Comparison of ENCODE assay signal across 11 mouse cellular contexts in genomic region chr11:116850085-116850484, GRCm38 (mm10). TPM values are rescaled to one million over a fixed set of nuclear protein-coding genes. Genes with fewer than 3 reads are reported as not detected.
A peak's percentile ranks its signal among the peaks of the same experiment; 100 is the strongest.
DNase-seq lines count a peak whose midpoint lies in the region; ATAC-seq and TF ChIP-seq lines count a peak whose summit lies in the region.
"Had no signal": no experiment of that assay in that cellular context is flagged by ENCODE, and none has a peak within 500 bp of the region (broad histone marks: within the 10 kb centered on the region; RNA-seq: fewer than 3 reads in every experiment).

No protein-coding gene starts in this region.

- peak overlapping the region; percentile 92 for H3K4me2 ChIP-seq in intestine, embryonic 14.5 days (ENCODE audit: low read length)
- H3K4me2 ChIP-seq in midbrain, embryonic 16.5 days (ENCODE audit: low read length): 0 out of 2 replicates have a peak overlapping the region, but pooled peaks have one; percentile 26

- H3K27ac ChIP-seq in kidney, adult 2 months (ENCODE audit: insufficient read depth, low read depth, low read length): no peak overlapping the region
- no peak overlapping the region for H3K27ac ChIP-seq in embryonic facial prominence, embryonic 10.5 days (replicated peaks)
- H3K27ac ChIP-seq in intestine, embryonic 14.5 days (ENCODE audit: low read depth): no peak overlapping the region
- H3K27ac ChIP-seq in midbrain, embryonic 16.5 days (ENCODE audit: low read length): no peak overlapping the region

- H3K4me1 ChIP-seq in kidney, adult 2 months (ENCODE audit: control insufficient read depth, insufficient read depth, low read length): 0 out of 2 replicates have a peak, but pooled peaks cover 3% of the 10 kb centered on the region
- peaks cover 29% of the 10 kb centered on the region for H3K4me1 ChIP-seq in embryonic facial prominence, embryonic 10.5 days
- peaks cover 21% of the 10 kb centered on the region for H3K4me1 ChIP-seq in intestine, embryonic 14.5 days (replicated peaks; ENCODE audit: control insufficient read depth, insufficient read depth, low read length)
- peaks cover 26% of the 10 kb centered on the region for H3K4me1 ChIP-seq in midbrain, embryonic 16.5 days (ENCODE audit: control insufficient read depth, insufficient read depth, low read length)

- no peak for DNase-seq in kidney, adult 2 months
- DNase-seq in kidney, postnatal 4 days: no peak
- no peak for DNase-seq in embryonic facial prominence, embryonic 10.5 days (ENCODE audit: low spot score)
- DNase-seq in intestine, embryonic 14.5 days (ENCODE audit: low spot score): no peak
- DNase-seq in adrenal gland, postnatal 36 days: no peak
- DNase-seq: cerebellum, adult 8-10 months; spleen, adult 18-20 months had no signal

- no peaks in the 10 kb centered on the region for H3K9me3 ChIP-seq in embryonic facial prominence, embryonic 10.5 days
- H3K9me3 ChIP-seq in intestine, embryonic 14.5 days (ENCODE audit: control insufficient read depth, low read length): no peaks in the 10 kb centered on the region
- no peaks in the 10 kb centered on the region for H3K9me3 ChIP-seq in midbrain, embryonic 16.5 days (replicated peaks; ENCODE audit: control insufficient read depth, low read length, poor library complexity, severe bottlenecking)

- ATAC-seq in intestine, embryonic 14.5 days (replicated peaks; ENCODE audit: low FRiP score, low TSS enrichment, low read depth): no peak
- no peak for ATAC-seq in midbrain, embryonic 16.5 days
- ATAC-seq in granulocyte monocyte progenitor cell, adult 5-6 weeks (replicated peaks; ENCODE audit: poor library complexity, severe bottlenecking): no peak
- ATAC-seq in megakaryocyte progenitor cell, adult 5-6 weeks (replicated peaks; ENCODE audit: poor library complexity): no peak
- ATAC-seq: Patski had no signal

- no peaks in the 10 kb centered on the region for H3K27me3 ChIP-seq in kidney, adult 2 months (replicated peaks; ENCODE audit: control insufficient read depth, insufficient read depth, low read length)
- no peaks in the 10 kb centered on the region for H3K27me3 ChIP-seq in embryonic facial prominence, embryonic 10.5 days (replicated peaks; ENCODE audit: low read depth, poor library complexity, severe bottlenecking)
- H3K27me3 ChIP-seq in intestine, embryonic 14.5 days (replicated peaks; ENCODE audit: control insufficient read depth, insufficient read depth, low read length): no peaks in the 10 kb centered on the region
- no peaks in the 10 kb centered on the region for H3K27me3 ChIP-seq in midbrain, embryonic 16.5 days (ENCODE audit: control insufficient read depth, insufficient read depth, low read depth, low read length)
- H3K27me3 ChIP-seq: Patski had no signal

- no peak overlapping the region for H3K9ac ChIP-seq in intestine, embryonic 14.5 days (ENCODE audit: low read length)
- no peak overlapping the region for H3K9ac ChIP-seq in midbrain, embryonic 16.5 days (ENCODE audit: low read depth, low read length)

- TF ChIP-seq CTCF in kidney, adult 2 months (conservative IDR thresholded peaks at IDR 0.05; ENCODE audit: insufficient read depth, insufficient read length, low read depth, low read length): no peak

- 20% methylated on average over 4 of the region's 4 CpGs for WGBS in kidney, adult 2 months
- 79% methylated on average over 4 of the region's 4 CpGs for WGBS in embryonic facial prominence, embryonic 10.5 days
- 41% methylated on average over 4 of the region's 4 CpGs for WGBS in intestine, embryonic 14.5 days
- 59% methylated on average over 4 of the region's 4 CpGs for WGBS in midbrain, embryonic 16.5 days

- H3K36me3 ChIP-seq in kidney, adult 2 months (ENCODE audit: control insufficient read depth, insufficient read depth, low read length): peaks cover 22% of the 10 kb centered on the region
- H3K36me3 ChIP-seq in embryonic facial prominence, embryonic 10.5 days (replicated peaks): peaks cover 66% of the 10 kb centered on the region
- H3K36me3 ChIP-seq in intestine, embryonic 14.5 days (ENCODE audit: control insufficient read depth, insufficient read depth, low read length): peaks cover 48% of the 10 kb centered on the region
- H3K36me3 ChIP-seq in midbrain, embryonic 16.5 days (ENCODE audit: control insufficient read depth, insufficient read depth, low read length): 0 out of 2 replicates have a peak, but pooled peaks cover 3% of the 10 kb centered on the region

- peak overlapping the region; percentile 33; the same call in 1 of the 2 replicates for H3K4me3 ChIP-seq in kidney, adult 2 months (ENCODE audit: insufficient read depth, low read depth, low read length)
- H3K4me3 ChIP-seq in embryonic facial prominence, embryonic 10.5 days: peak overlapping the region; percentile 81
- H3K4me3 ChIP-seq in intestine, embryonic 14.5 days (ENCODE audit: low read depth, low read length): peak overlapping the region; percentile 100
- no peak overlapping the region for H3K4me3 ChIP-seq in midbrain, embryonic 16.5 days (ENCODE audit: low read depth, low read length)

- no peak for TF ChIP-seq POLR2A in kidney, adult 2 months (IDR thresholded peaks at IDR 0.05; ENCODE audit: low read depth, low read length)

RNA-seq across cellular contexts. Expression of gene Mfsd11, which starts 2.2 kb away (rescaled TPM):
- 44.9 and 48.5 TPM in 2 replicates for polyA plus RNA-seq in kidney, adult 2 months (2012; rRNA removed)
- polyA plus RNA-seq in embryonic facial prominence, embryonic 10.5 days (2016; fragmentation: Nextera tagmentation; extraction: Ambion mirVana): 23.8 and 26.8 TPM in 2 replicates
- 29.1 and 32.6 TPM in 2 replicates for polyA plus RNA-seq in intestine, embryonic 14.5 days (2014; fragmentation: Nextera tagmentation; extraction: Ambion mirVana)
- 56.1 and 56.2 TPM in 2 replicates for polyA plus RNA-seq in midbrain, embryonic 16.5 days (2015; fragmentation: Nextera tagmentation; extraction: Ambion mirVana)
- total RNA-seq in granulocyte monocyte progenitor cell, adult 5-6 weeks (2014; fragmentation: Nextera tagmentation): 16.0 and 32.0 TPM in 2 replicates
- 9.4 and 10.0 TPM in 2 replicates for total RNA-seq in granulocyte monocyte progenitor cell, adult 5-6 weeks (2017)
- total RNA-seq in megakaryocyte progenitor cell, adult 5-6 weeks (2015): 13.6 and 14.8 TPM in 2 replicates
- 11.1 and 11.2 TPM in 2 replicates for total RNA-seq in megakaryocyte progenitor cell, adult 5-6 weeks (2017)
- total RNA-seq in adrenal gland, postnatal 36 days (2021): 10 to 100 TPM; 33.7 to 35.2 TPM

RNA-seq across cellular contexts. Expression of gene Srsf2, which starts 2.8 kb away (rescaled TPM):
- polyA plus RNA-seq in kidney, adult 2 months (2012; rRNA removed): 214 and 336 TPM in 2 replicates
- 890 and 902 TPM in 2 replicates for polyA plus RNA-seq in embryonic facial prominence, embryonic 10.5 days (2016; fragmentation: Nextera tagmentation; extraction: Ambion mirVana)
- polyA plus RNA-seq in intestine, embryonic 14.5 days (2014; fragmentation: Nextera tagmentation; extraction: Ambion mirVana): 811 and 855 TPM in 2 replicates
- polyA plus RNA-seq in midbrain, embryonic 16.5 days (2015; fragmentation: Nextera tagmentation; extraction: Ambion mirVana): 549 and 567 TPM in 2 replicates
- 818 and 827 TPM in 2 replicates for total RNA-seq in granulocyte monocyte progenitor cell, adult 5-6 weeks (2014; fragmentation: Nextera tagmentation)
- total RNA-seq in granulocyte monocyte progenitor cell, adult 5-6 weeks (2017): 356 and 422 TPM in 2 replicates
- total RNA-seq in megakaryocyte progenitor cell, adult 5-6 weeks (2015): 1,322 and 1,338 TPM in 2 replicates
- 519 and 522 TPM in 2 replicates for total RNA-seq in megakaryocyte progenitor cell, adult 5-6 weeks (2017)
- total RNA-seq in adrenal gland, postnatal 36 days (2021): 100 to 1,000 TPM; 235 to 275 TPM

RNA-seq across cellular contexts. Expression of gene Jmjd6, which starts 6.8 kb away (rescaled TPM):
- polyA plus RNA-seq in kidney, adult 2 months (2012; rRNA removed): 19.6 and 20.9 TPM in 2 replicates
- polyA plus RNA-seq in embryonic facial prominence, embryonic 10.5 days (2016; fragmentation: Nextera tagmentation; extraction: Ambion mirVana): 88.3 and 97.5 TPM in 2 replicates
- 82.8 and 85.3 TPM in 2 replicates for polyA plus RNA-seq in intestine, embryonic 14.5 days (2014; fragmentation: Nextera tagmentation; extraction: Ambion mirVana)
- 66.3 and 73.0 TPM in 2 replicates for polyA plus RNA-seq in midbrain, embryonic 16.5 days (2015; fragmentation: Nextera tagmentation; extraction: Ambion mirVana)
- 37.0 and 42.8 TPM in 2 replicates for total RNA-seq in granulocyte monocyte progenitor cell, adult 5-6 weeks (2014; fragmentation: Nextera tagmentation)
- 31.0 and 45.4 TPM in 2 replicates for total RNA-seq in granulocyte monocyte progenitor cell, adult 5-6 weeks (2017)
- total RNA-seq in megakaryocyte progenitor cell, adult 5-6 weeks (2015): 42.9 and 43.8 TPM in 2 replicates
- 43.6 and 50.1 TPM in 2 replicates for total RNA-seq in megakaryocyte progenitor cell, adult 5-6 weeks (2017)
- total RNA-seq in adrenal gland, postnatal 36 days (2021): 10 to 100 TPM; 33.0 to 46.7 TPM

RNA-seq across cellular contexts. Expression of gene Mettl23, which starts 7.0 kb away (rescaled TPM):
- polyA plus RNA-seq in kidney, adult 2 months (2012; rRNA removed): 26.8 and 32.8 TPM in 2 replicates
- polyA plus RNA-seq in embryonic facial prominence, embryonic 10.5 days (2016; fragmentation: Nextera tagmentation; extraction: Ambion mirVana): 56.9 and 58.1 TPM in 2 replicates
- 70.3 and 81.4 TPM in 2 replicates for polyA plus RNA-seq in intestine, embryonic 14.5 days (2014; fragmentation: Nextera tagmentation; extraction: Ambion mirVana)
- 65.2 and 67.4 TPM in 2 replicates for polyA plus RNA-seq in midbrain, embryonic 16.5 days (2015; fragmentation: Nextera tagmentation; extraction: Ambion mirVana)
- total RNA-seq in granulocyte monocyte progenitor cell, adult 5-6 weeks (2014; fragmentation: Nextera tagmentation): 34.5 and 40.5 TPM in 2 replicates
- 22.7 and 25.8 TPM in 2 replicates for total RNA-seq in granulocyte monocyte progenitor cell, adult 5-6 weeks (2017)
- total RNA-seq in megakaryocyte progenitor cell, adult 5-6 weeks (2015): 49.9 and 53.9 TPM in 2 replicates
- 21.7 and 31.8 TPM in 2 replicates for total RNA-seq in megakaryocyte progenitor cell, adult 5-6 weeks (2017)
- 10 to 100 TPM; 31.2 to 36.2 TPM for total RNA-seq in adrenal gland, postnatal 36 days (2021)

RNA-seq across cellular contexts. Expression of gene Mxra7, which starts 22.2 kb away (rescaled TPM):
- 11.3 TPM in 2 replicates for polyA plus RNA-seq in kidney, adult 2 months (2012; rRNA removed)
- 18.1 and 23.2 TPM in 2 replicates for polyA plus RNA-seq in embryonic facial prominence, embryonic 10.5 days (2016; fragmentation: Nextera tagmentation; extraction: Ambion mirVana)
- 22.6 and 23.8 TPM in 2 replicates for polyA plus RNA-seq in intestine, embryonic 14.5 days (2014; fragmentation: Nextera tagmentation; extraction: Ambion mirVana)
- 21.8 and 22.6 TPM in 2 replicates for polyA plus RNA-seq in midbrain, embryonic 16.5 days (2015; fragmentation: Nextera tagmentation; extraction: Ambion mirVana)
- 0.17 TPM in 1 of 2 replicates, not detected in the other for total RNA-seq in granulocyte monocyte progenitor cell, adult 5-6 weeks (2014; fragmentation: Nextera tagmentation)
- total RNA-seq in granulocyte monocyte progenitor cell, adult 5-6 weeks (2017): 0.09 and 0.67 TPM in 2 replicates
- total RNA-seq in megakaryocyte progenitor cell, adult 5-6 weeks (2015): 0.10 and 1.1 TPM in 2 replicates
- not detected in 2 replicates for total RNA-seq in megakaryocyte progenitor cell, adult 5-6 weeks (2017)
- total RNA-seq in adrenal gland, postnatal 36 days (2021): 10 to 100 TPM; 38.6 to 52.5 TPM
